Mouse (Mus musculus) limb, embryonic 14.5 days (tissue): Measurements from ENCODE around the gene Vps52. TPM values are rescaled to one million over a fixed set of nuclear protein-coding genes. Genes with fewer than 3 reads are reported as not detected.
A peak's percentile ranks its signal among the peaks of the same experiment; 100 is the strongest.

Experiments used
- ATAC-seq: fragments of 200-750 bp; cut with Nextera tagmentation; 2 replicates; pipeline ENCODE4 v1.8.0; 2017; ENCODE audit warnings: low read depth, moderate number of reproducible peaks, moderate TSS enrichment; ENCODE audit not compliant: low FRiP score
- DNase-seq: peaks from one replicate; pipeline ENCODE4 v3.0.0-alpha.2; 2015; ENCODE audit warnings: low spot score
- H3K27ac ChIP-seq: fragments of 300-500 bp; sonication (generic); replicated peaks from 2 replicates; pipeline ENCODE4 v1.5.1; 2014; ENCODE audit warnings: low read depth, mild to moderate bottlenecking, low read length, moderate library complexity, mixed read lengths
- H3K27me3 ChIP-seq: fragments of 300-500 bp; sonication (generic); 2 replicates; pipeline ENCODE4 v1.6.1; 2014; ENCODE audit warnings: low read length, mixed read lengths; ENCODE audit not compliant: control insufficient read depth, insufficient read depth
- H3K36me3 ChIP-seq: fragments of 300-500 bp; sonication (generic); 2 replicates; pipeline ENCODE4 v1.6.1; 2014; ENCODE audit warnings: mild to moderate bottlenecking, low read length, moderate library complexity, mixed read lengths; ENCODE audit not compliant: control insufficient read depth, insufficient read depth
- H3K4me1 ChIP-seq: fragments of 300-500 bp; sonication (generic); 2 replicates; pipeline ENCODE4 v1.6.1; 2014; ENCODE audit warnings: antibody characterized with exemption, low read length, mixed read lengths; ENCODE audit not compliant: control insufficient read depth, insufficient read depth
- H3K4me2 ChIP-seq: fragments of 300-500 bp; sonication (generic); replicated peaks from 2 replicates; pipeline ENCODE4 v1.6.1; 2014; ENCODE audit warnings: low read depth, mild to moderate bottlenecking, low read length, moderate library complexity; ENCODE audit not compliant: severe bottlenecking
- H3K4me3 ChIP-seq: fragments of 300-500 bp; sonication (generic); replicated peaks from 2 replicates; pipeline ENCODE4 v1.5.1; 2014; ENCODE audit warnings: low read length
- H3K9ac ChIP-seq: fragments of 300-500 bp; sonication (generic); 2 replicates; pipeline ENCODE4 v1.6.1; 2014; ENCODE audit warnings: mild to moderate bottlenecking, low read depth, low read length, moderate library complexity; ENCODE audit not compliant: severe bottlenecking
- H3K9me3 ChIP-seq: fragments of 300-500 bp; sonication (generic); 2 replicates; pipeline ENCODE4 v1.6.1; 2016; ENCODE audit warnings: low read length; ENCODE audit not compliant: control insufficient read depth
- POLR2A ChIP-seq: fragments of 200-500 bp; IDR thresholded peaks from 2 replicates; pipeline ENCODE4 v1.8.0; 2012; ENCODE audit warnings: inconsistent platforms, mild to moderate bottlenecking, moderate library complexity, borderline replicate concordance; ENCODE audit not compliant: insufficient read depth, insufficient read length; ENCODE audit errors: extremely low read depth
- WGBS: fragments of 180-500 bp; shearing (Covaris S2); extraction: QIAGEN DNeasy Blood & Tissue Kit; methylation state at CpG from one replicate; pipeline ENCODE4 v1.1.7; 2014; 5-methylcytosine and 5-hydroxymethylcytosine counted together
- polyA plus RNA-seq, 2 experiments: library from polyadenylated mRNA; depleted of rRNA in 1 of 2; stranded (reverse) in 1 of 2; unstranded in 1 of 2; fragments of >200 nt; fragmentation: Nextera tagmentation in 1 of 2; extraction: Ambion mirVana in 1 of 2; gene quantifications; 2 replicates each; pipeline versions ENCODE4 v1.2.1 to v1.2.3; 2012 to 2014

Gene Vps52
- polyA plus RNA-seq, 2 experiments = 38.6 to 48.8 TPM

DNA sequence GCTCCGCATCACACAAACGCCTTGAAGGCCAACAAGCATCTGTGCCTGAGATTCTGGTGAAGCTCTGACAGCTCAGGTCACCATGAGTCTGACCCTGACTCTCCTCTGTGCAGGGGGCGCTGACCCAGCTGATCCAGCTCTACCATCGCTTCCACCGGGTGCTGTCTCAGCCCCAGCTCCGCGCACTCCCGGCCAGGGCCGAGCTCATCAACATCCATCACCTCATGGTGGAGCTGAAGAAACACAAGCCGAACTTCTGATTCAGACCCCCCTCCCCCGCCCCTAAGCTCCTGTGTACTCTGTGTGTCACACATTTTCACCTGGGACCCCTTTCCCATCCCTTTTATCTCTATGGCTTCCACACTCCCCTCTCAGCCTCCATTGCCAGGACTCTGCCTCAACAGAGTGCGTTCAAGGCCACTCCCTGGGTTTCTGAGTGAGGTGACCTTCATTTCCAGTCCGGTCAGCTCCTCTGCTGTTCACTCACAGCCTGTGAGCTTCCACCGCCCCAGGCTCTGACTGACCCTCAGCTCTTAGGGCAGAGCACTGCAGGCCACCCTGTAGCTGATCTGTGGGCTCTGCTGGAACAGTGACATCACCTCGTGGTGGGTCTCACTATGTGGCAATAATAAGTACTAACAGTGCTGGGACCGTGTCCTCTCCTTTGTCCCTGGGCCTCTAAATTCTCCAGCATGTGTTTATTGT, 10.4 kb downstream of the Vps52 start:
- WGBS = 88% methylated on average over 16 of the region's 16 CpGs

DNA sequence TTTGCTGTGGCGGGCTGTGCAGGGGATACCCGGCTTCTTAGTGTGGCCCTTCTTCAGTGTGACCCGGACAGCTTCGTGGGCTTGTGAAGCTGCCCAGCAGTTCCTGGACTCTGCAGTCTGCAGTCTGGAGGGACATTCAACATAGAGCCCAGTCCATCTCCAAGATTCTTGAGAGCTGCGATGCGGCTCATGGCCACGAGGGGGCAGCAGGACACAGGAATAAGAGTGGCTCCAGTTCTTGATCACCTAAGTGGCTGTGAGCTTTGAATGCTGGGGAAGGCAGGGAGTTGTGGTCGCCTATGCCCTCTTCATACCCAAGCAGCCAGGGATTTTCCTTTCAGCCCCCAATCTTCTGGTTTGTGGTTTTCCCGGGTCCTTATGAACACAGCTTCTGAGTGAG, 12.9 kb downstream of the Vps52 start:
- Histone ChIP-seq H3K9me3 (no peaks in the 10 kb centered on the region), H3K4me3 (no peak overlapping the region), H3K36me3 (peaks cover 16% of the 10 kb centered on the region), H3K4me2 (no peak overlapping the region), H3K27ac (no peak overlapping the region), H3K9ac (no peak overlapping the region), H3K27me3 (no peaks in the 10 kb centered on the region), H3K4me1 (no peaks in the 10 kb centered on the region)
- no peak for TF ChIP-seq POLR2A
- peak; percentile 76 for ATAC-seq
- WGBS = 3% methylated on average over 9 of the region's 9 CpGs
- peak; percentile 76 for DNase-seq

More for the DNA sequence above, 10.4 kb downstream of the Vps52 start:
- Histone ChIP-seq H3K27me3 (no peaks in the 10 kb centered on the region), H3K9ac (no peak overlapping the region), H3K27ac (no peak overlapping the region), H3K4me3 (no peak overlapping the region), H3K9me3 (no peaks in the 10 kb centered on the region), H3K4me2 (no peak overlapping the region), H3K36me3 (peaks cover 34% of the 10 kb centered on the region), H3K4me1 (no peaks in the 10 kb centered on the region)
- DNase-seq = no peak
- TF ChIP-seq POLR2A = no peak
- no peak for ATAC-seq

DNA sequence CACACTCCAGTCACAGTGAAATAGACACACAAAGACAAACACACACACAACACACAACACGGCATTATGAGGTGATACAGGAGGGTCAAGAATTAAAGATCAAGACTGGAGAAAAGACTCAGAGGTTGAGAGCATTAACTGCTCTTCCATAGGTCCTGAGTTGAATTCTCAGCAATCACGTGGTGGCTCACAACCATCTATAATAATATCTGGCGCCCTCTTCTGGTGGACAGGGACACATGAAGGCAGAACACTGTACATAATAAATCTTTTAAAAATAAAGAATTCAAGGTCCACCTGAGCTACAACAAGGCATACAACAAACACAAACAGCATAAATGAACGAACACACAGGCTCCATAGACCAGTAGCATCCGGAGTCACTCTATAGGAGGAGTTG, 13.3 kb downstream of the Vps52 start:
- 29% methylated on average over 5 of the region's 5 CpGs for WGBS
- Histone ChIP-seq H3K9me3 (no peaks in the 10 kb centered on the region), H3K27ac (no peak overlapping the region), H3K9ac (no peak overlapping the region), H3K27me3 (no peaks in the 10 kb centered on the region), H3K4me2 (no peak overlapping the region), H3K4me1 (no peaks in the 10 kb centered on the region), H3K4me3 (no peak overlapping the region), H3K36me3 (peaks cover 14% of the 10 kb centered on the region)
- no peak for DNase-seq
- TF ChIP-seq POLR2A = no peak
- ATAC-seq = peak; percentile 41; the same call in 1 of the 2 replicates

DNA sequence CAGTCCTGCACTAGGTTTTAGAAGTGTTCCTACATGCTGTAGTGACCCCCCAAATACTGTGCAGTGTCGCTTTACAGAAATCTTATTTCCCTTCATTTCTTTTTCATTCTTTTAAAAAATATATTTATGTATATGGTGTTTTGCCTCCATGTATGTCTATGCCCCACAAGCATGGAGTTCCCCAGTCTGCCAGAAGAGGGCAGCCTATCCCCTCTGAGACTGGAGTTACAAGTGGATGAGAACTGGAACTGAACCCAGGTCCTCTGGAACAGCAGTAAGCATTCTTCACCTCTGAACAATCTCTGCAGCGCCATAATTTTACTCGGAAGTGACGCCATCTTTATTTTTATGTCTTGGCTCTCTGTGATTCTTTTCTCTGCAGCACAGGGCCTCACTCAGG, 13.8 kb downstream of the Vps52 start:
- Histone ChIP-seq H3K9me3 (no peaks in the 10 kb centered on the region), H3K27me3 (no peaks in the 10 kb centered on the region), H3K4me1 (no peaks in the 10 kb centered on the region), H3K4me3 (no peak overlapping the region), H3K27ac (no peak overlapping the region), H3K4me2 (no peak overlapping the region), H3K36me3 (peaks cover 13% of the 10 kb centered on the region), H3K9ac (no peak overlapping the region)
- TF ChIP-seq POLR2A = no peak
- ATAC-seq (no peak), DNase-seq (no peak)
- WGBS = 72% methylated on average over 4 of the region's 4 CpGs

DNA sequence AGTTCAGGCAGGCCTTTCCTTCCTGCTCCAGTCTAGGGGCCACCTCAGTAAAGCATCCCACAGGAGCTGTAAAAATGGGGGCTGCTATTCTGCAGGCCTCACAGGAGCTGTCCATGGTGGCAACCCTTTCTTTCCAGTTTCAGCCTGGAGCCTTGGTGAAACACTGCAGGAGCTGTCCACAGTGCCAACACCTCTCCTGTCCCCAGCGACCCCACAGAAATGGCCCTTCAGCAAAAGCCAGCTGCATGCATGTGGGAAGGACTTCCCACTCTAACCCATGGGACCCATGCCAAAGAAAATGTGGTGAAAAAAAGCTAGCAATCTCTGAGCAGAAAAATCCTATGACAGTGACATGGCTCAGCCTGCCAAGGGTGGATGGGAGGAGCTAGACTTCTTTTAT, 17.1 kb downstream of the Vps52 start:
- no peak for ATAC-seq
- 7% methylated on average over 1 of the region's 1 CpGs for WGBS

DNA sequence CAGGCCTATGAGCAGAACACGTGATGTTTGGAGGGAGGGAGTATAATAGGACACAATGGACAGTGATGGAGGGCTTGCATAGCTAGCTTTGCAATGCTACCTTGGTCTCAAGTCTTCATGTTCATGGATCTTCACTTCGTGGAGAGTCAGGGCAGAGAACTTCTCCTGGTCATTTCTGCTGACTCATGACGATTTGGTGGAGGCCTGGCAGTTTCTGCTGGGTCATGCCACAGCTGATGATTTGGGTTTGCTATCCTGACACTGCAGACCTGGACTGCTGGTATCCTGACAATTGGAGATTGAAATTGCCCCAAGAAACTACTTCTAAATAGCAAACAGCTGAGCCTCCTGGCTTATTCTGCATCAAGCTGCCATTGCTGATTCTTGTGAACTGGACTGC, 18.0 kb downstream of the Vps52 start:
- TF ChIP-seq POLR2A = no peak
- no peak for ATAC-seq
- H3K4me2 ChIP-seq = no peak overlapping the region
- H3K9ac ChIP-seq = no peak overlapping the region
- no peaks in the 10 kb centered on the region for H3K9me3 ChIP-seq
- no peak overlapping the region for H3K27ac ChIP-seq
- H3K4me1 ChIP-seq = no peaks in the 10 kb centered on the region
- H3K36me3 ChIP-seq = no peaks in the 10 kb centered on the region
- H3K4me3 ChIP-seq = no peak overlapping the region
- no peak for DNase-seq
- WGBS = 68% methylated on average over 3 of the region's 3 CpGs
- H3K27me3 ChIP-seq = peaks cover 11% of the 10 kb centered on the region

More for the DNA sequence above, 17.1 kb downstream of the Vps52 start:
- Histone ChIP-seq H3K4me2 (no peak overlapping the region), H3K36me3 (no peaks in the 10 kb centered on the region), H3K27me3 (peaks cover 2% of the 10 kb centered on the region), H3K9me3 (no peaks in the 10 kb centered on the region), H3K4me1 (no peaks in the 10 kb centered on the region), H3K27ac (no peak overlapping the region), H3K9ac (no peak overlapping the region), H3K4me3 (no peak overlapping the region)
- peak; percentile 76 for DNase-seq
- TF ChIP-seq POLR2A = no peak
